Mouse (Mus musculus) urinary bladder, postnatal 14 days (tissue): ENCODE results near the gene Spata19.

Experiments
- DNase-seq: peaks from one replicate; pipeline ENCODE4 v3.0.0; 2021; ENCODE audit warnings: low spot score

The Spata19 gene

DNA sequence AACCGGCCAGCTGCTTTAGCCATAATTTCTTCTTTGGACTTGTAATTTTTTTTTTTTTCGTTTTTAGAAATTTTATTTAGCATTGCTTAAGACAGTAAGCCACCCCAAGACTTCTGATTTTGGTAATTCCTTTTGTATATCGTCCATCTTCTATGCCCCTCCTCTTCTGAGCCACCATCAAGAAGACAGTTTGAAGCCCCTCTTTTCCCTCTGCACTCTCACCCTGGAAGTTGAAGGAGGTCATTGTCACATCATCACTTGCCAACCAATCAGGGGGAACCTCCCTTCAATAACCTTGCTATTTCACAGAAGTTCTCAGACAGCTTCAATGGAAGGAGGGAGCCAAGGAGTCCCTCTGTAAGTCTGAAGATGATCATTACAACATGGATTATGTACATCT is at the start of gene Spata19:
TSS of gene Spata19 (plus strand) at position 301 of the 400 bp plus-strand sequence.
- DNase-seq = no peak

DNA sequence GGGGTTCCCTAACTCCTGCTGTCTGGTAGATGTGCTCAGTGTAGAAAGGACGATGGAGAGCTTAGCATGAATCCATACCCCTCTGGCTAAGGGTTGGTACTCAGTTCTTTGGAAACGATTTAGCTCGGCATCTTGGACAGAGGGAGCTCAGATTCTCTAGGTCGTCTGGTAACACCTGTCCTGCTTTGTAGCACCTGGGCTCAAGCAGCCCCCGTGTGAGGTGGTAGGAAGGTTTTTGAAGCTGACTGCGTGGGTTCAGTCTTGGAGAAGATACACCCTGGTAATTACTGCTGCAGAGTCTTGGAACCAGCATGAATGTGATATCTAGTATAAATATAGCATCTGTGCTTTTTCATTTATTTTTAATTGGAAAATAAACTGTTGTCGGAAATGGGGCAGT is 43.5 kb upstream of the Spata19 start:
- no peak for DNase-seq

DNA sequence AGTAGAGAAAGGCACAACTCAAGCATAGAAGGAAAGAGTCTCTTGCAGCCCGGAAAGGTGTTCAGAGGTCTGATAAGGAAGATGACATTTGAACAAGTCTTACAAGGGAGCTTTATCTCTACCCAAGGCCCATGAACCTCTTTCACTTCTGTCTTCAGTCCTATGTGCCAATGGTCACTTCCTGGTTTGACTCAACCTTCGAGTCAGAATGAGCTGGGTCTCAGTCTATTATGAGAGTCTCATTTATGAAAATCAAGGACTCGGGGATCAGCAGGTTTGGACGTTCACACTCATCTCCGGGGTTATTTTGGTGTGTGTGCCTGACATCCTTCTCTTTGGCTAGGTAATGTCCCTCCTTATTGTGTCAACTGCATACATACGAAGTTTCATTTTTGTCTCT is 38.7 kb upstream of the Spata19 start:
- DNase-seq = no peak

GRCm38 (mm10) chr9:27367231-27367630 is 29.4 kb upstream of the Spata19 start:
- DNase-seq = no peak

DNA sequence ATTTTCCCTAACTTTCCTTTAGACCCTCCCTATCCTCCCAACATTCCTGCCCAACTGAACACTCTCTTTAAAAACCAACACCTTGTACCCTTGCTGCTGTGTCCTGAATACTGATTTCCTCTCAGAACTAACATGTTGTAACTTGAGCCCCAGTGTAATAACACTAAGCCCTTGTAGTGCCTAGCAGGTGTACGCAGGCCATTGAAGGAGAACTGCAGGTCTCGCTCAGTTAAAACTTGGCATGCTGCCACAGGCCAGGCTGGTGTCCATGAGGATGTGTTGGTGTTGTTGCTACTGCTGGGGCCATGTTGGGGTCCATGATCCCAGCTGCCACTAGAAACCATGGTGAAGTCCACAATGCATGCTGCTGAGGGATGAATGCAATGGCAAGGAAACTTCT is 27.5 kb upstream of the Spata19 start:
- no peak for DNase-seq

- DNase-seq = no peak
These were observed 20.9 kb upstream of the Spata19 start for GRCm38 (mm10) chr9:27375746-27376145.

- no peak for DNase-seq
These were observed 9.6 kb upstream of the Spata19 start for GRCm38 (mm10) chr9:27386951-27387350.

DNA sequence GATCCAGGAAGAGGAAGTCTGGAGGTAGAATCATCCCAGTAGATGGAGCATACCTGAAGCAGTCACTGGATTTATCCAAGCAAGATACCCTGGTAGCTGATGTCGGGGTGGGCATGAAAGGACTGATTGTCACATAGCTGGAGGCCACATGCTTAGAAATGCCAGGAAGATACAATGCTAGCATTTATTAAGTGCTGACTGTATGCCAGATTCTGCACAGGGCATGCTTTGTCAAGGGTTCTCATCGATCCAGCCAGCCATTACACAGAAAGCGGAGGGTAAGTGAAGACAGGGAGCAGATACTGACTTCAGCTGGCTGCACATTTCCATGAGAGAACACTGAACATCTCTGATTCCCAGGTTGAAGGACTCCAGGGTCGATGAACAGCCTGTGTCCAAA is 4.6 kb downstream of the Spata19 start:
- no peak for DNase-seq

GRCm38 (mm10) chr9:27409733-27410132 is 13.1 kb downstream of the Spata19 start:
- DNase-seq = no peak

- peak; percentile 60 for DNase-seq
These were observed 17.5 kb downstream of the Spata19 start for GRCm38 (mm10) chr9:27414058-27414460.

- DNase-seq = no peak
These were observed 27.9 kb downstream of the Spata19 start for GRCm38 (mm10) chr9:27424511-27424910.

- no peak for DNase-seq
These were observed 32.0 kb downstream of the Spata19 start for GRCm38 (mm10) chr9:27428552-27428951.

DNA sequence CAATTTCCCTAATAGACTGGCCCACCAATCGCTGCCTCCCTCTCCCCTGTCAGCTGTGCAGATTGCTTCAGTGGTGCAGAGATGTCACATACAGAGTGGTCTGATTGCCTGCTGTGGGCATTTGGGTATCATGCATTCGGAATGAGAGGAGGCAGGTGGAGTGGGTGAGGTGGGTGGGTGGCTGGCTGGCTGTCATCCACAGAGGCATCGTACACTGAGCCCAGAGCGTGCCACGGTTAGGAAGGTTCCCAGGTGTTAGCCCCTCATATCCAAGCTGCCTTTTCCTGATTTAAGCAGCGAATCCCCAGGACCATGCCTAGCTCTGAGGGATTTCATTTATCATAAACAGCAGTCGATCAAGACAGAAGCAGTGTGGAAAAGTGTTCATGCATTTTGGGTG is 36.7 kb downstream of the Spata19 start:
- DNase-seq = no peak

- no peak for DNase-seq
These were observed 39.3 kb downstream of the Spata19 start for GRCm38 (mm10) chr9:27435936-27436335.

GRCm38 (mm10) chr9:27437391-27438061 is 40.9 kb downstream of the Spata19 start:
- DNase-seq = no peak

GRCm38 (mm10) chr9:27449780-27450422 is 53.3 kb downstream of the Spata19 start:
- DNase-seq = no peak
